Mouse (Mus musculus): ENCODE data around the gene Clic3. TPM values are rescaled to one million over a fixed set of nuclear protein-coding genes. Genes with fewer than 3 reads are reported as not detected.

Gene Clic3
- not detected for total RNA-seq (2023)

GRCm38 (mm10) chr2:25456205-25456953 is at the start of gene Clic3:
Clic3 (plus strand) TSS chr2:25456838.

GRCm38 (mm10) chr2:25422587-25423410 is 33.8 kb upstream of the Clic3 start, which contains the start of gene Fut7:
Fut7 (plus strand) TSS chr2:25423267.

GRCm38 (mm10) chr2:25428442-25429236 is 28.0 kb upstream of the Clic3 start, which contains the start of gene Abca2:
Abca2 (plus strand) TSS chr2:25428703.

GRCm38 (mm10) chr2:25460551-25461309 is 4.1 kb downstream of the Clic3 start, which contains the start of gene Paxx:
Paxx (minus strand) TSS chr2:25461094.

GRCm38 (mm10) chr2:25469969-25470368 is 13.3 kb downstream of the Clic3 start, which contains the start of gene Ptgds:
Ptgds (minus strand) TSS chr2:25470046.

GRCm38 (mm10) chr2:25493476-25493961 is 36.9 kb downstream of the Clic3 start, which contains the start of gene Lcn12:
Lcn12 (minus strand) TSS chr2:25493911.

GRCm38 (mm10) chr2:25500576-25501405 is 44.2 kb downstream of the Clic3 start, which contains the start of gene Fbxw5:
Fbxw5 (plus strand) TSS chr2:25500750.

GRCm38 (mm10) chr2:25501593-25502486 is 45.2 kb downstream of the Clic3 start, which contains the start of gene C8g:
C8g (minus strand) TSS chr2:25501719.

Other genes starting within 250 kb of the Clic3 start
- gene Nelfb, start 245.3 kb upstream of the Clic3 start, total RNA-seq (2023), result 63.7 TPM
- not detected for gene Stpg3, start 242.2 kb upstream of the Clic3 start, total RNA-seq (2023)
- gene Fam166a, start 238.1 kb upstream of the Clic3 start, total RNA-seq (2023), result not detected
- gene Tubb4b, start 232.1 kb upstream of the Clic3 start, total RNA-seq (2023), result 113 TPM
- gene Slc34a3, start 222.5 kb upstream of the Clic3 start, total RNA-seq (2023), result not detected
- gene Rnf224, start 220.1 kb upstream of the Clic3 start, total RNA-seq (2023), result not detected
- not detected for gene Rnf208, start 214.6 kb upstream of the Clic3 start, total RNA-seq (2023)
- gene Cysrt1, start 214.4 kb upstream of the Clic3 start, total RNA-seq (2023), result not detected
- 5.9 TPM for gene AL732309.1, start 210.0 kb upstream of the Clic3 start, total RNA-seq (2023)
- 24.4 TPM for gene Tmem203, start 201.4 kb upstream of the Clic3 start, total RNA-seq (2023)
- 29.6 TPM for gene Tprn, start 194.2 kb upstream of the Clic3 start, total RNA-seq (2023)
- 35.2 TPM for gene Ssna1, start 184.4 kb upstream of the Clic3 start, total RNA-seq (2023)
- gene Anapc2, start 184.4 kb upstream of the Clic3 start, total RNA-seq (2023), result 99.3 TPM
- not detected for gene Tmem210, start 168.7 kb upstream of the Clic3 start, total RNA-seq (2023)
- gene Lrrc26, start 166.9 kb upstream of the Clic3 start, total RNA-seq (2023), result not detected
- gene Grin1, start 137.7 kb upstream of the Clic3 start, total RNA-seq (2023), result not detected
- gene Man1b1, start 124.5 kb upstream of the Clic3 start, total RNA-seq (2023), result 50.6 TPM
- gene Dpp7, start 100.5 kb upstream of the Clic3 start, total RNA-seq (2023), result 17.2 TPM
- 10.3 TPM for gene Uap1l1, start 91.2 kb upstream of the Clic3 start, total RNA-seq (2023)
- 0.74 TPM for gene Sapcd2, start 84.5 kb upstream of the Clic3 start, total RNA-seq (2023)
- gene Entpd2, start 61.0 kb upstream of the Clic3 start, total RNA-seq (2023), result 1.4 TPM
- gene Npdc1, start 57.5 kb upstream of the Clic3 start, total RNA-seq (2023), result 0.98 TPM
- gene Fut7, start 33.6 kb upstream of the Clic3 start, total RNA-seq (2023), result 0.59 TPM
- 69.0 TPM for gene Abca2, start 28.1 kb upstream of the Clic3 start, total RNA-seq (2023)
- 92.6 TPM for gene Paxx, start 4.3 kb downstream of the Clic3 start, total RNA-seq (2023)
- gene Ptgds, start 13.2 kb downstream of the Clic3 start, total RNA-seq (2023), result not detected
- gene Lcn12, start 37.1 kb downstream of the Clic3 start, total RNA-seq (2023), result not detected
- gene Fbxw5, start 43.9 kb downstream of the Clic3 start, total RNA-seq (2023), result 47.7 TPM
- gene C8g, start 44.9 kb downstream of the Clic3 start, total RNA-seq (2023), result not detected
- 49.0 TPM for gene Traf2, start 90.1 kb downstream of the Clic3 start, total RNA-seq (2023)
- gene Edf1, start 101.0 kb downstream of the Clic3 start, total RNA-seq (2023), result 117 TPM
- 3.6 TPM for gene Mamdc4, start 118.0 kb downstream of the Clic3 start, total RNA-seq (2023)
- 29.9 TPM for gene Phpt1, start 118.4 kb downstream of the Clic3 start, total RNA-seq (2023)
- gene Ajm1, start 124.9 kb downstream of the Clic3 start, total RNA-seq (2023), result 0.33 TPM
- 105 TPM for gene Rabl6, start 151.7 kb downstream of the Clic3 start, total RNA-seq (2023)
- not detected for gene Ccdc183, start 160.8 kb downstream of the Clic3 start, total RNA-seq (2023)
- 1.6 TPM for gene Tmem141, start 165.2 kb downstream of the Clic3 start, total RNA-seq (2023)
- 6.2 TPM for gene Fcna, start 171.2 kb downstream of the Clic3 start, total RNA-seq (2023)
- not detected for gene Lcn8, start 196.3 kb downstream of the Clic3 start, total RNA-seq (2023)
- gene Lcn5, start 201.1 kb downstream of the Clic3 start, total RNA-seq (2023), result not detected
- gene Lcn6, start 219.9 kb downstream of the Clic3 start, total RNA-seq (2023), result not detected
- gene Lcn10, start 225.9 kb downstream of the Clic3 start, total RNA-seq (2023), result not detected
- not detected for gene Obp2a, start 243.2 kb downstream of the Clic3 start, total RNA-seq (2023)
- gene Bmyc, start 249.9 kb downstream of the Clic3 start, total RNA-seq (2023), result 17.0 TPM

Measured in CD4-positive naive resting alpha-beta T cell, adult 57 days (primary cell).